Mouse (Mus musculus): ENCODE data around the gene Cabp7.

DNA sequence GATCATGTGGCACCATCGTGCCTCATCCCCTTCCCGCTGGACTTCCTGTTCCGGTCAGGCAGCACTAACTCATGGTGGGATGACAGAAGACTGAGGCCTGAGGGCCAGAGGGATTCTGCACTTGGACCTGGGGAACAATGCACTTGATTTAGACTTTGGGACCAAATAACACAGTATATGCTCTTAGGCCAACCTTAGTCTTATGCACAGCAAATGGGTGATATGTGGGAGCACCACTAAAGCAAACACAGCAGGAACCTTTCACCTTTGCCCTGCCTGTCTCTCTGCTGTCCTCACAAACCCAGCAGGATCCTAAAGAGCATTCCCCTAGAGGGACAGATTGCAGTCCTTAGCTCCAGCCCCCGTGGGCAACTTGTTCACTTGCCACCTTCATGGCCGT is 5.8 kb downstream of the Cabp7 start:
- TF ChIP-seq CTCF (conservative IDR thresholded peaks at IDR 0.05; ENCODE audit: insufficient read depth, insufficient read length, low read depth, low read length) (no peak), POLR2A (IDR thresholded peaks at IDR 0.05; ENCODE audit: low read depth, low read length) (no peak)
